Mouse (Mus musculus): ENCODE data around the gene Fpgt. TPM values are rescaled to one million over a fixed set of nuclear protein-coding genes. Genes with fewer than 3 reads are reported as not detected.

Gene Fpgt
- polyA plus RNA-seq, 1 experiment, result 21.1 TPM

GRCm38 (mm10) chr3:155077908-155078307 lies 15.3 kb downstream of the Fpgt start:
- Histone ChIP-seq H3K9me3 (replicated peaks; ENCODE audit: control insufficient read depth, insufficient read depth, low read length, poor library complexity, severe bottlenecking) (no peaks in the 10 kb centered on the region), H3K27ac (ENCODE audit: insufficient read depth, low read length) (no peak overlapping the region), H3K4me3 (ENCODE audit: low read depth, low read length) (no peak overlapping the region), H3K27me3 (ENCODE audit: control insufficient read depth, insufficient read depth, low read length, poor library complexity, severe bottlenecking) (no peaks in the 10 kb centered on the region), H3K36me3 (ENCODE audit: control insufficient read depth, insufficient read depth, low read length, poor library complexity, severe bottlenecking) (no peaks in the 10 kb centered on the region), H3K4me1 (ENCODE audit: control insufficient read depth, insufficient read depth, low read length) (no peaks in the 10 kb centered on the region), H3K9ac (ENCODE audit: low read depth, poor library complexity, severe bottlenecking) (no peak overlapping the region)
- TF ChIP-seq CTCF (IDR thresholded peaks at IDR 0.05; ENCODE audit: low read depth, low read length) (no peak), POLR2A (IDR thresholded peaks at IDR 0.05; ENCODE audit: insufficient read depth, low read length) (no peak), EP300 (IDR thresholded peaks at IDR 0.05; ENCODE audit: insufficient read depth, low read depth, low read length) (no peak)

- Histone ChIP-seq H3K27ac (ENCODE audit: insufficient read depth, low read length) (no peak overlapping the region), H3K9me3 (replicated peaks; ENCODE audit: control insufficient read depth, insufficient read depth, low read length, poor library complexity, severe bottlenecking) (no peaks in the 10 kb centered on the region)
- TF ChIP-seq EP300 (IDR thresholded peaks at IDR 0.05; ENCODE audit: insufficient read depth, low read depth, low read length) (no peak), CTCF (IDR thresholded peaks at IDR 0.05; ENCODE audit: low read depth, low read length) (no peak), POLR2A (IDR thresholded peaks at IDR 0.05; ENCODE audit: insufficient read depth, low read length) (no peak)
Measured at GRCm38 (mm10) chr3:155059449-155059822, 33.8 kb downstream of the Fpgt start.

GRCm38 (mm10) chr3:155058800-155059448 lies 34.3 kb downstream of the Fpgt start:
- no peak for TF ChIP-seq EP300 (IDR thresholded peaks at IDR 0.05; ENCODE audit: insufficient read depth, low read depth, low read length)
- no peak for TF ChIP-seq CTCF (IDR thresholded peaks at IDR 0.05; ENCODE audit: low read depth, low read length)
- TF ChIP-seq POLR2A (IDR thresholded peaks at IDR 0.05; ENCODE audit: insufficient read depth, low read length), result no peak
- H3K4me1 ChIP-seq (ENCODE audit: control insufficient read depth, insufficient read depth, low read length), result no peaks in the 10 kb centered on the region

More at GRCm38 (mm10) chr3:155059449-155059822, 33.8 kb downstream of the Fpgt start:
- no peaks in the 10 kb centered on the region for H3K36me3 ChIP-seq (ENCODE audit: control insufficient read depth, insufficient read depth, low read length, poor library complexity, severe bottlenecking)
- no peak overlapping the region for H3K9ac ChIP-seq (ENCODE audit: low read depth, poor library complexity, severe bottlenecking)
- no peaks in the 10 kb centered on the region for H3K4me1 ChIP-seq (ENCODE audit: control insufficient read depth, insufficient read depth, low read length)
- H3K4me3 ChIP-seq (ENCODE audit: low read depth, low read length), result no peak overlapping the region
- no peaks in the 10 kb centered on the region for H3K27me3 ChIP-seq (ENCODE audit: control insufficient read depth, insufficient read depth, low read length, poor library complexity, severe bottlenecking)

GRCm38 (mm10) chr3:155057566-155057965 lies 35.6 kb downstream of the Fpgt start:
- no peak overlapping the region for H3K27ac ChIP-seq (ENCODE audit: insufficient read depth, low read length)
- no peak for TF ChIP-seq CTCF (IDR thresholded peaks at IDR 0.05; ENCODE audit: low read depth, low read length)
- TF ChIP-seq EP300 (IDR thresholded peaks at IDR 0.05; ENCODE audit: insufficient read depth, low read depth, low read length), result no peak
- TF ChIP-seq POLR2A (IDR thresholded peaks at IDR 0.05; ENCODE audit: insufficient read depth, low read length), result no peak
- no peaks in the 10 kb centered on the region for H3K27me3 ChIP-seq (ENCODE audit: control insufficient read depth, insufficient read depth, low read length, poor library complexity, severe bottlenecking)
- no peak overlapping the region for H3K4me3 ChIP-seq (ENCODE audit: low read depth, low read length)
- no peaks in the 10 kb centered on the region for H3K9me3 ChIP-seq (replicated peaks; ENCODE audit: control insufficient read depth, insufficient read depth, low read length, poor library complexity, severe bottlenecking)
- H3K36me3 ChIP-seq (ENCODE audit: control insufficient read depth, insufficient read depth, low read length, poor library complexity, severe bottlenecking), result no peaks in the 10 kb centered on the region
- no peaks in the 10 kb centered on the region for H3K4me1 ChIP-seq (ENCODE audit: control insufficient read depth, insufficient read depth, low read length)
- H3K9ac ChIP-seq (ENCODE audit: low read depth, poor library complexity, severe bottlenecking), result no peak overlapping the region

More at GRCm38 (mm10) chr3:155058800-155059448, 34.3 kb downstream of the Fpgt start:
- no peaks in the 10 kb centered on the region for H3K27me3 ChIP-seq (ENCODE audit: control insufficient read depth, insufficient read depth, low read length, poor library complexity, severe bottlenecking)
- no peak overlapping the region for H3K9ac ChIP-seq (ENCODE audit: low read depth, poor library complexity, severe bottlenecking)
- no peaks in the 10 kb centered on the region for H3K36me3 ChIP-seq (ENCODE audit: control insufficient read depth, insufficient read depth, low read length, poor library complexity, severe bottlenecking)
- H3K9me3 ChIP-seq (replicated peaks; ENCODE audit: control insufficient read depth, insufficient read depth, low read length, poor library complexity, severe bottlenecking), result no peaks in the 10 kb centered on the region
- no peak overlapping the region for H3K27ac ChIP-seq (ENCODE audit: insufficient read depth, low read length)
- no peak overlapping the region for H3K4me3 ChIP-seq (ENCODE audit: low read depth, low read length)

GRCm38 (mm10) chr3:155056606-155057005 lies 36.6 kb downstream of the Fpgt start:
- Histone ChIP-seq H3K36me3 (ENCODE audit: control insufficient read depth, insufficient read depth, low read length, poor library complexity, severe bottlenecking) (no peaks in the 10 kb centered on the region), H3K4me3 (ENCODE audit: low read depth, low read length) (no peak overlapping the region), H3K9ac (ENCODE audit: low read depth, poor library complexity, severe bottlenecking) (no peak overlapping the region), H3K4me1 (ENCODE audit: control insufficient read depth, insufficient read depth, low read length) (no peaks in the 10 kb centered on the region), H3K27me3 (ENCODE audit: control insufficient read depth, insufficient read depth, low read length, poor library complexity, severe bottlenecking) (no peaks in the 10 kb centered on the region), H3K27ac (ENCODE audit: insufficient read depth, low read length) (no peak overlapping the region), H3K9me3 (replicated peaks; ENCODE audit: control insufficient read depth, insufficient read depth, low read length, poor library complexity, severe bottlenecking) (no peaks in the 10 kb centered on the region)
- TF ChIP-seq EP300 (IDR thresholded peaks at IDR 0.05; ENCODE audit: insufficient read depth, low read depth, low read length), result no peak
- TF ChIP-seq CTCF (IDR thresholded peaks at IDR 0.05; ENCODE audit: low read depth, low read length), result no peak
- TF ChIP-seq POLR2A (IDR thresholded peaks at IDR 0.05; ENCODE audit: insufficient read depth, low read length), result no peak

- Histone ChIP-seq H3K9me3 (replicated peaks; ENCODE audit: control insufficient read depth, insufficient read depth, low read length, poor library complexity, severe bottlenecking) (no peaks in the 10 kb centered on the region), H3K9ac (ENCODE audit: low read depth, poor library complexity, severe bottlenecking) (no peak within 1 kb of the TSS), H3K27me3 (ENCODE audit: control insufficient read depth, insufficient read depth, low read length, poor library complexity, severe bottlenecking) (no peaks in the 10 kb centered on the region), H3K4me1 (ENCODE audit: control insufficient read depth, insufficient read depth, low read length) (no peaks in the 10 kb centered on the region), H3K4me3 (ENCODE audit: low read depth, low read length) (no peak within 1 kb of the TSS), H3K36me3 (ENCODE audit: control insufficient read depth, insufficient read depth, low read length, poor library complexity, severe bottlenecking) (no peaks in the 10 kb centered on the region), H3K27ac (ENCODE audit: insufficient read depth, low read length) (no peak within 1 kb of the TSS)
- TF ChIP-seq EP300 (IDR thresholded peaks at IDR 0.05; ENCODE audit: insufficient read depth, low read depth, low read length) (no peak), POLR2A (IDR thresholded peaks at IDR 0.05; ENCODE audit: insufficient read depth, low read length) (no peak), CTCF (IDR thresholded peaks at IDR 0.05; ENCODE audit: low read depth, low read length) (no peak)
Measured at GRCm38 (mm10) chr3:155055231-155055916, 37.8 kb downstream of the Fpgt start, which contains the start of gene Tnni3k. Gene Tnni3k (minus strand): TSS chr3:155055407.
